Mouse (Mus musculus): ENCODE measurements at regions not wholly inside any gene's neighbourhood (a gene's known extent, or its start where the extent isn't known, plus 50 kb on each side); places are given as distances from the start of the nearest gene placed in this dataset.

GRCm38 (mm10) chr3:8006708-8007395 is 1386.6 kb upstream of the 1700008P02Rik start:
- TF ChIP-seq CTCF (IDR thresholded peaks at IDR 0.05; ENCODE audit: low read depth) (no peak), EP300 (IDR thresholded peaks at IDR 0.05; ENCODE audit: low read depth) (no peak)
